Mouse (Mus musculus): ENCODE measurements around the gene Baat. TPM values are rescaled to one million over a fixed set of nuclear protein-coding genes. Genes with fewer than 3 reads are reported as not detected.

Baat gene
- not detected in 2 replicates for polyA plus RNA-seq (2012; rRNA removed; ENCODE audit: low replicate concordance)

DNA sequence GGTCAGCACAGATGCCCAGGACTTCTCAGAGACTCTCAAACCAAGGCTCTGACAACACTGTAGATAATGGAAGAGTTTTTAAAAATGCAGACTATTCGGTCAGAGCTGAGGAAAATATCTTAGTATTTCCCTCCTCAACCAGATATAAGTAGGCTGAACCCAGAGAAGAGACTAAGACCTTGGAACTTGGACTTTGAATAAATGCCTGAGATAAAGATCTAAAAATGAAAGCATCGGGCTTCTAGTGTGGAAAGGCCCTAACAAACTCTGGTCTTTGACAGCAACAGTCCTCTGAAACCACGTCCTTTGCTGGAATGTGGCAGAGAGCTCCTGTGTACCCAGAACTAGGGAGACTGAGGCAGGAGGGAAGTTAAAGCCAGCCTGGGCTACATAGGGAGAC lies at the start of gene Baat:
Baat (minus strand) TSS at position 172 of the 400 bp plus-strand sequence.

DNA sequence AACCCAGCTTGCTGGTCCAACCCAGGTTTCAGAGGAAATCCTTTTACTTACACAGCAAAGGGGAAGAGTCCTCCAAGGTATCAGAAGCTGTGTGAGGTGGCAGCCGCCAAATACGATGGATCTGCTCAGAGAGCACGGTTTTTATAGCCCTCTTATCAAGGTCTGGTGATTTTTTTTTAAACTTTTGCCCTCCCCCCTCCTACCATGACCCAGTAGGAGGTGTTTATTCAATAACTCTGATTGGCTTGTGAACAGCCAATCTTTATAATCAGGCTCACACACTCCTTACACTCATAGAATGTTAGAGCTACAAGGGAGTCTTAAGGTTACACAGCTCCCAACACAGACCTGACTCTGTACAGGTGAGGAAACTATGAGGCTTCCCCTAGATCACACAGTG lies 43.0 kb upstream of the Baat start, which contains the start of gene Aldob:
Aldob (minus strand) TSS at position 164 of the 400 bp plus-strand sequence.

DNA sequence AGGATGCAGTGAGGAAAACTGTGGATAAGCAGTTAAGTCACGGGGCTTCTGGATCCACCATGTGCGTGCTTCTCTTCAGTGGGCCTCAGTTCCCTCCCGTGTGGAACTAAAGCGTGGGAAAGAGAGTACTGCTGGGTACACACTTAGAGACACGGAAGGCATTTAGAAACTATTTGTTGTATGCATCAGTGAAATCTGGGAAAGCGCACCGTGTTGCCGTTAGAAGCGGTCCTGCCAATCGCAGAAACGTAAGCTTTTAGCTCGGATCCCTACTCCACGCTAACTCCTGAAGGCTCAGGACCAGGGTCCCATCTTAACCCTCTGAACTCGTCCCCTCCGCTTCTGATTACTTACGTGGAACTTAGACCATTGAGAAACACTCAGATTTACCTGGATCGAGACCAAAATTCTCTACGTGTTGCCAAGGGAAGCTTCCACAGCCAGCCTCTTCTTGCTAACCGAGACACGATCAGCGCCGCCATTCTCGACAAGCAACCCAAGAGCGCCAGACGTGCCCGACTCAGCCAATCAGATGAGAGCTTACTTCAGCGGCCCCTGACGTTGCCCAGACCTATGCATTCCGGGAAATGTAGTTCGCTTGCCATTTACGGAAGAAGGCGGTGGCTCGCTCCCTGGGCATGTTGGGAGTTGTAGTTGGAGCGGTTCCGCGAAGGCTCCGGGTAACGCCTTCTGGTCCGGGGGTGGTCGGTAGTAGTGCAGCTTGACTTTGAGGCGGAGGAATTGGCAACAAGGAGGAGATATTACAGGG lies 14.4 kb upstream of the Baat start, which contains the start of the genes Mrpl50 and Zfp189:
Mrpl50 (minus strand) TSS at position 522 of the 769 bp plus-strand sequence.
Zfp189 (plus strand) TSS at position 605 of the 769 bp plus-strand sequence.

GRCm38 (mm10) chr4:49473435-49474100 lies 32.8 kb downstream of the Baat start, which contains the start of gene Acnat1:
Acnat1 (minus strand) TSS chr4:49473912.

Other genes with a start within 250 kb of the Baat start
- not detected in 2 replicates for gene Acnat2, start 98.4 kb downstream of the Baat start, polyA plus RNA-seq (2012; rRNA removed; ENCODE audit: low replicate concordance)
- 3.0 and 5.7 TPM in 2 replicates for gene Acnat1, start 32.6 kb downstream of the Baat start, polyA plus RNA-seq (2012; rRNA removed; ENCODE audit: low replicate concordance)
- gene Mrpl50, start 14.5 kb upstream of the Baat start, polyA plus RNA-seq (2012; rRNA removed; ENCODE audit: low replicate concordance) = 0.49 and 0.83 TPM in 2 replicates
- 0.04 and 0.13 TPM in 2 replicates for gene Zfp189, start 14.6 kb upstream of the Baat start, polyA plus RNA-seq (2012; rRNA removed; ENCODE audit: low replicate concordance)
- gene Aldob, start 43.0 kb upstream of the Baat start, polyA plus RNA-seq (2012; rRNA removed; ENCODE audit: low replicate concordance) = 739 and 1,277 TPM in 2 replicates
- 61.0 and 89.5 TPM in 2 replicates for gene Tmem246, start 91.3 kb upstream of the Baat start, polyA plus RNA-seq (2012; rRNA removed; ENCODE audit: low replicate concordance)
- 5.0 and 12.3 TPM in 2 replicates for gene Rnf20, start 125.4 kb upstream of the Baat start, polyA plus RNA-seq (2012; rRNA removed; ENCODE audit: low replicate concordance)
- not detected in 2 replicates for gene Ppp3r2, start 175.5 kb upstream of the Baat start, polyA plus RNA-seq (2012; rRNA removed; ENCODE audit: low replicate concordance)